Mouse (Mus musculus): ENCODE measurements at regions not wholly inside any gene's neighbourhood (a gene's known extent, or its start where the extent isn't known, plus 50 kb on each side); places are given as distances from the start of the nearest gene placed in this dataset.
A peak's percentile ranks its signal among the peaks of the same experiment; 100 is the strongest.

- no peak for TF ChIP-seq GATA1 (IDR thresholded peaks at IDR 0.05; ENCODE audit: low read depth, low read length)
- no peak for TF ChIP-seq TCF12 (IDR thresholded peaks at IDR 0.05; ENCODE audit: low read depth, low read length)
- TF ChIP-seq EP300 (IDR thresholded peaks at IDR 0.05; ENCODE audit: low read depth in 1 of 2, low read length in 2 of 2): no peak
- TF ChIP-seq POLR2AphosphoS5 (IDR thresholded peaks at IDR 0.05; ENCODE audit: borderline replicate concordance, low read depth, low read length): no peak
- peak in 2 of 3 experiments; percentile 14 to 21; a peak in 2 of 6 replicates for TF ChIP-seq CTCF (IDR thresholded peaks at IDR 0.05 in 2 of 3, conservative IDR thresholded peaks at IDR 0.05 in 1 of 3; ENCODE audit: control insufficient read depth in 1 of 3, insufficient read depth in 1 of 3, low read depth in 2 of 3, low read length in 3 of 3, poor library complexity in 1 of 3, severe bottlenecking in 1 of 3)
- no peak for TF ChIP-seq MAFK (IDR thresholded peaks at IDR 0.05; ENCODE audit: borderline replicate concordance, low read depth, low read length)
- no peak for TF ChIP-seq ZC3H11A (IDR thresholded peaks at IDR 0.05; ENCODE audit: low read depth, low read length)
- TF ChIP-seq POLR2A (IDR thresholded peaks at IDR 0.05; ENCODE audit: control insufficient read depth in 1 of 2, insufficient read depth in 1 of 2, low read depth in 1 of 2, low read length in 2 of 2, poor library complexity in 1 of 2): no peak
These were observed 119.0 kb upstream of the Astn2 start for GRCm38 (mm10) chr4:66523238-66523885.
